Mouse (Mus musculus) forebrain, embryonic 16.5 days (tissue): ENCODE data around the gene Armc5. TPM values are rescaled to one million over a fixed set of nuclear protein-coding genes. Genes with fewer than 3 reads are reported as not detected.

Experiments used
- ATAC-seq: fragments of 200-750 bp; cut with Nextera tagmentation; 2 replicates; pipeline ENCODE4 v1.8.0; 2017; ENCODE audit warnings: mild to moderate bottlenecking, moderate library complexity
- H3K27ac ChIP-seq: fragments of 300-500 bp; sonication (generic); 2 replicates; pipeline ENCODE4 v1.5.1; 2014; ENCODE audit warnings: low read length, control low read depth
- H3K27me3 ChIP-seq: fragments of 300-500 bp; sonication (generic); replicated peaks from 2 replicates; pipeline ENCODE4 v1.6.1; 2014; ENCODE audit warnings: low read length; ENCODE audit not compliant: control insufficient read depth, insufficient read depth
- H3K36me3 ChIP-seq: fragments of 300-500 bp; sonication (generic); 2 replicates; pipeline ENCODE4 v1.6.1; 2014; ENCODE audit not compliant: control insufficient read depth, insufficient read depth
- H3K4me1 ChIP-seq: fragments of 300-500 bp; sonication (generic); replicated peaks from 2 replicates; pipeline ENCODE4 v1.6.1; 2014; ENCODE audit warnings: low read length; ENCODE audit not compliant: control insufficient read depth, insufficient read depth
- H3K4me2 ChIP-seq: fragments of 300-500 bp; sonication (generic); 2 replicates; pipeline ENCODE4 v1.6.1; 2014; ENCODE audit warnings: mild to moderate bottlenecking, low read length, control low read depth
- H3K4me3 ChIP-seq: fragments of 300-500 bp; sonication (generic); replicated peaks from 2 replicates; pipeline ENCODE4 v1.5.1; 2014; ENCODE audit warnings: mild to moderate bottlenecking, low read length, control low read depth
- H3K9ac ChIP-seq: fragments of 300-500 bp; sonication (generic); replicated peaks from 2 replicates; pipeline ENCODE4 v1.6.1; 2014; ENCODE audit warnings: low read depth, low read length, control low read depth
- H3K9me3 ChIP-seq: fragments of 300-500 bp; sonication (generic); 2 replicates; pipeline ENCODE4 v1.6.1; 2016; ENCODE audit warnings: low read length; ENCODE audit not compliant: control insufficient read depth
- WGBS: fragments of 180-500 bp; shearing (Covaris S2); extraction: QIAGEN DNeasy Blood & Tissue Kit; methylation state at CpG from one replicate; pipeline ENCODE4 v1.1.7; 2014; 5-methylcytosine and 5-hydroxymethylcytosine counted together
- polyA plus RNA-seq: library from polyadenylated mRNA; unstranded; fragments of >200 nt; fragmentation: Nextera tagmentation; extraction: Ambion mirVana; gene quantifications from 2 replicates; pipeline ENCODE4 v1.2.1, GENCODE M21; 2015

Gene Armc5
- polyA plus RNA-seq, 1 experiment from 2014 or later = 10.4 TPM

- Histone ChIP-seq H3K9ac (no peak overlapping the region), H3K27me3 (no peaks in the 10 kb centered on the region), H3K9me3 (no peaks in the 10 kb centered on the region), H3K4me2 (no peak overlapping the region), H3K27ac (no peak overlapping the region), H3K4me3 (no peak overlapping the region), H3K36me3 (no peaks in the 10 kb centered on the region), H3K4me1 (no peaks in the 10 kb centered on the region)
- ATAC-seq = no peak
- WGBS = 90% methylated on average over 3 of the region's 3 CpGs
Measured at GRCm38 (mm10) chr7:128220936-128221335, 16.2 kb upstream of the Armc5 start.

- Histone ChIP-seq H3K36me3 (no peaks in the 10 kb centered on the region), H3K4me3 (no peak overlapping the region), H3K4me2 (no peak overlapping the region), H3K27me3 (no peaks in the 10 kb centered on the region), H3K9me3 (no peaks in the 10 kb centered on the region), H3K9ac (no peak overlapping the region), H3K4me1 (peaks cover 2% of the 10 kb centered on the region), H3K27ac (no peak overlapping the region)
- ATAC-seq = no peak
- 52% methylated on average over 8 of the region's 8 CpGs for WGBS
Measured at GRCm38 (mm10) chr7:128231741-128232140, 5.4 kb upstream of the Armc5 start.

- H3K9me3 ChIP-seq = no peaks in the 10 kb centered on the region
- no peak for ATAC-seq
- no peak overlapping the region for H3K4me3 ChIP-seq
Measured at GRCm38 (mm10) chr7:128234796-128235195, 2.3 kb upstream of the Armc5 start.

GRCm38 (mm10) chr7:128235481-128235880, 1.7 kb upstream of the Armc5 start:
- no peaks in the 10 kb centered on the region for H3K27me3 ChIP-seq
- ATAC-seq = no peak
- WGBS = 83% methylated on average over 1 of the region's 1 CpGs
- H3K4me3 ChIP-seq = no peak overlapping the region
- peaks cover 12% of the 10 kb centered on the region for H3K4me1 ChIP-seq
- H3K36me3 ChIP-seq = no peaks in the 10 kb centered on the region
- H3K9ac ChIP-seq = no peak overlapping the region
- H3K27ac ChIP-seq = no peak overlapping the region
- H3K9me3 ChIP-seq = no peaks in the 10 kb centered on the region
- no peak overlapping the region for H3K4me2 ChIP-seq

More at GRCm38 (mm10) chr7:128234796-128235195, 2.3 kb upstream of the Armc5 start:
- H3K27ac ChIP-seq = no peak overlapping the region
- H3K9ac ChIP-seq = no peak overlapping the region
- H3K4me1 ChIP-seq = peaks cover 12% of the 10 kb centered on the region
- WGBS = 85% methylated on average over 2 of the region's 2 CpGs
- no peaks in the 10 kb centered on the region for H3K27me3 ChIP-seq
- H3K36me3 ChIP-seq = no peaks in the 10 kb centered on the region
- no peak overlapping the region for H3K4me2 ChIP-seq

- Histone ChIP-seq H3K4me3 (no peak overlapping the region), H3K36me3 (no peaks in the 10 kb centered on the region), H3K4me1 (peaks cover 12% of the 10 kb centered on the region), H3K9ac (no peak overlapping the region; the same call in 1 of the 2 replicates), H3K27me3 (no peaks in the 10 kb centered on the region), H3K9me3 (no peaks in the 10 kb centered on the region), H3K4me2 (no peak overlapping the region), H3K27ac (no peak overlapping the region)
- ATAC-seq = no peak
- 95% methylated on average over 13 of the region's 13 CpGs for WGBS
Measured at GRCm38 (mm10) chr7:128236426-128236825, 716 bp upstream of the Armc5 start.

GRCm38 (mm10) chr7:128237593-128237926, 418 bp downstream of the Armc5 start:
- H3K27ac ChIP-seq = peak overlapping the region; percentile 96
- peaks cover 12% of the 10 kb centered on the region for H3K4me1 ChIP-seq
- H3K27me3 ChIP-seq = no peaks in the 10 kb centered on the region
- peak overlapping the region; percentile 66 for H3K4me3 ChIP-seq
- H3K9ac ChIP-seq = peak overlapping the region; percentile 55
- no peak for ATAC-seq
- no peaks in the 10 kb centered on the region for H3K36me3 ChIP-seq
- WGBS = 0% methylated on average over 25 of the region's 25 CpGs
- peak overlapping the region; percentile 93 for H3K4me2 ChIP-seq
- no peaks in the 10 kb centered on the region for H3K9me3 ChIP-seq

GRCm38 (mm10) chr7:128237927-128238778, 1.0 kb downstream of the Armc5 start, which contains the start of gene 9130023H24Rik:
9130023H24Rik (minus strand) TSS chr7:128238031.
- no peaks in the 10 kb centered on the region for H3K27me3 ChIP-seq
- peak within 1 kb of the TSS; percentile 96 for H3K27ac ChIP-seq
- H3K4me1 ChIP-seq = peaks cover 12% of the 10 kb centered on the region
- under 1% methylated on average over 72 of the region's 72 CpGs for WGBS
- peak within 1 kb of the TSS; percentile 66 for H3K4me3 ChIP-seq
- peak within 1 kb of the TSS; percentile 79 for H3K9ac ChIP-seq
- H3K9me3 ChIP-seq = no peaks in the 10 kb centered on the region
- peak; percentile 92 for ATAC-seq
- peak within 1 kb of the TSS; percentile 93 for H3K4me2 ChIP-seq
- H3K36me3 ChIP-seq = no peaks in the 10 kb centered on the region

- H3K36me3 ChIP-seq = no peaks in the 10 kb centered on the region
- no peak for ATAC-seq
- H3K4me2 ChIP-seq = peak overlapping the region; percentile 62
- WGBS = 17% methylated on average over 4 of the region's 4 CpGs
- H3K9ac ChIP-seq = no peak overlapping the region
- peaks cover 12% of the 10 kb centered on the region for H3K4me1 ChIP-seq
- H3K27me3 ChIP-seq = no peaks in the 10 kb centered on the region
- no peak overlapping the region; the same call in 1 of the 2 replicates for H3K27ac ChIP-seq
- H3K9me3 ChIP-seq = no peaks in the 10 kb centered on the region
- H3K4me3 ChIP-seq = peak overlapping the region; percentile 66
Measured at GRCm38 (mm10) chr7:128238991-128239390, 1.8 kb downstream of the Armc5 start.

- Histone ChIP-seq H3K9ac (no peak overlapping the region), H3K36me3 (no peaks in the 10 kb centered on the region), H3K4me2 (no peak overlapping the region), H3K4me1 (peaks cover 12% of the 10 kb centered on the region), H3K27me3 (no peaks in the 10 kb centered on the region), H3K27ac (no peak overlapping the region), H3K4me3 (no peak overlapping the region), H3K9me3 (no peaks in the 10 kb centered on the region)
- WGBS = 94% methylated on average over 27 of the region's 27 CpGs
- ATAC-seq = no peak
Measured at GRCm38 (mm10) chr7:128240131-128240784, 3.1 kb downstream of the Armc5 start.
